24 mouse cellular contexts compared by ENCODE assay signal in the genomic region with DNA sequence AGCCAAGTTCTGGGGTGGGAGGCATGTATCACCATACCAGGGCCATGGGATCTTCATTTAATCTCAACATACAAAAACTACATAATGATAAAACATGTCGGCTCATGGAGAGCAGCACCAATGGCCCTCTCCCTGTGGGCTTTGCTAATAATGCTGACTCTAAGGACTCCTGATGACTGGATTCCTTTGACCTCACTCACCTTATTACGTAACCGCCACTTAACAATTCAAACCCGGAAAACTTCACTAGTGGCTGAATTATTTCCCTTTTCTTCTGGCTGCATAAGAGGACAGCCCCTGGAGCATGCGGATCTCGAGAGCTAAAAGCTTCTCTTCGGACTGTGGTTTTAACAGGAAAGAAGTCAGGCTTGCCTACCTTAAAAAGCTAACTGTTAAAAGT.
DNase-seq lines count a peak whose midpoint lies in the region; ATAC-seq and TF ChIP-seq lines count a peak whose summit lies in the region.
"Had no signal": no experiment of that assay in that cellular context is flagged by ENCODE, and none has a peak within 500 bp of the region (broad histone marks: within the 10 kb centered on the region; RNA-seq: fewer than 3 reads in every experiment).

No protein-coding gene starts in this region.

- no peak overlapping the region for H3K27ac ChIP-seq in lung, postnatal 0 days (ENCODE audit: low read length)
- H3K27ac ChIP-seq: forebrain, embryonic 10.5 days; forebrain, embryonic 13.5 days; hindbrain, embryonic 14.5 days; hindbrain, postnatal 0 days had no signal

- peak; percentile 73 for DNase-seq in lung, postnatal 0 days (ENCODE audit: low spot score)
- DNase-seq in lung, adult 2 months, result no peak
- no peak for DNase-seq in yolk sac, embryonic 10.5 days (ENCODE audit: low spot score)
- DNase-seq: adrenal gland, adult 8-10 months; adrenal gland, postnatal 25 days; B cell, adult 2 months; cerebellum, adult 11-12 months; cerebellum, adult 8-10 months; cerebellum, postnatal 10 days; cerebellum, postnatal 36 days; gastrocnemius, postnatal 10 days; gastrocnemius, postnatal 36 days; heart, adult 11 months had no signal

- no peak overlapping the region for H3ac ChIP-seq in C2C12 (ENCODE audit: control insufficient read depth, insufficient read length, low read depth)

- H3K9me3 ChIP-seq in lung, postnatal 0 days (ENCODE audit: low read length), result no peaks in the 10 kb centered on the region
- H3K9me3 ChIP-seq: forebrain, embryonic 10.5 days; forebrain, embryonic 13.5 days had no signal

- H3K4me3 ChIP-seq in lung, postnatal 0 days (ENCODE audit: low read depth, low read length), result no peak overlapping the region
- H3K4me3 ChIP-seq in lung, adult 2 months (replicated peaks; ENCODE audit: extremely low read depth, low read depth, low read length), result no peak overlapping the region
- no peak overlapping the region for H3K4me3 ChIP-seq in C2C12 (ENCODE audit: insufficient read depth, poor library complexity, severe bottlenecking)
- H3K4me3 ChIP-seq: forebrain, embryonic 10.5 days; forebrain, embryonic 13.5 days had no signal

- H3K27me3 ChIP-seq in lung, postnatal 0 days (replicated peaks; ENCODE audit: insufficient read depth, low read length), result no peaks in the 10 kb centered on the region
- H3K27me3 ChIP-seq in C2C12 (ENCODE audit: control insufficient read depth, insufficient read depth, insufficient read length), result peaks cover 16% of the 10 kb centered on the region
- H3K27me3 ChIP-seq: forebrain, embryonic 13.5 days had no signal

- no peaks in the 10 kb centered on the region for H3K36me3 ChIP-seq in lung, postnatal 0 days (ENCODE audit: insufficient read depth, low read length)
- H3K36me3 ChIP-seq in C2C12 (ENCODE audit: control insufficient read depth, insufficient read depth), result no peaks in the 10 kb centered on the region
- H3K36me3 ChIP-seq: forebrain, embryonic 10.5 days had no signal

- H3K79me3 ChIP-seq in C2C12 (ENCODE audit: low read depth), result no peaks in the 10 kb centered on the region

- H3K4me1 ChIP-seq in lung, postnatal 0 days (ENCODE audit: insufficient read depth, low read depth, low read length), result no peaks in the 10 kb centered on the region; the same call in 1 of the 2 replicates
- no peaks in the 10 kb centered on the region; the same call in 1 of the 2 replicates for H3K4me1 ChIP-seq in lung, adult 2 months (ENCODE audit: control insufficient read depth, insufficient read depth, low read length)

- 45% methylated on average over 7 of the region's 7 CpGs for WGBS in lung, postnatal 0 days
- 55% methylated on average over 7 of the region's 7 CpGs for WGBS in lung, adult 2 months

- H3K4me2 ChIP-seq in lung, postnatal 0 days (replicated peaks; ENCODE audit: low read depth, low read length), result no peak overlapping the region
- H3K4me2 ChIP-seq: forebrain, embryonic 13.5 days; heart, embryonic 11.5 days; hindbrain, embryonic 14.5 days had no signal

- ATAC-seq in lung, postnatal 0 days, result peak; percentile 41; the same call in 1 of the 2 replicates
- peak; percentile 75 for ATAC-seq in granulocyte monocyte progenitor cell, adult 5-6 weeks (replicated peaks; ENCODE audit: poor library complexity, severe bottlenecking)
- peak; percentile 75 for ATAC-seq in megakaryocyte progenitor cell, adult 5-6 weeks (replicated peaks; ENCODE audit: poor library complexity)
- ATAC-seq in monocyte, adult 5-6 weeks (replicated peaks; ENCODE audit: insufficient number of reproducible peaks, low FRiP score, low TSS enrichment, poor library complexity, severe bottlenecking), result no peak
- ATAC-seq: CD4-positive, CD25-positive, alpha-beta regulatory T cell, adult 4 months; forebrain, embryonic 13.5 days; forebrain, embryonic 16.5 days; hindbrain, postnatal 0 days had no signal

- no peaks in the 10 kb centered on the region for H3K79me2 ChIP-seq in C2C12 (ENCODE audit: control insufficient read depth, insufficient read depth)

- no peak overlapping the region for H3K9ac ChIP-seq in lung, postnatal 0 days (replicated peaks; ENCODE audit: low read depth)
- H3K9ac ChIP-seq: forebrain, embryonic 13.5 days; hindbrain, embryonic 14.5 days had no signal

- TF ChIP-seq POLR2A in lung, adult 2 months (IDR thresholded peaks at IDR 0.05; ENCODE audit: borderline replicate concordance, extremely low read depth, low read depth, low read length), result no peak

- no peak for TF ChIP-seq EP300 in lung, postnatal 0 days (IDR thresholded peaks at IDR 0.05)

- no peak for TF ChIP-seq CTCF in lung, postnatal 0 days (IDR thresholded peaks at IDR 0.05)
- TF ChIP-seq CTCF in lung, adult 2 months (IDR thresholded peaks at IDR 0.05; ENCODE audit: insufficient read depth, low read length), result no peak
- no peak for TF ChIP-seq CTCF in C2C12 (IDR thresholded peaks at IDR 0.05; ENCODE audit: control insufficient read depth, insufficient read depth, insufficient read length)

TF ChIP-seq in C2C12, 6 proteins besides CTCF, POLR2A, EP300 and RAD21:
- TF ChIP-seq CEBPB (IDR thresholded peaks at IDR 0.05; ENCODE audit: low read depth) (peak; percentile 8), MYOG (IDR thresholded peaks at IDR 0.05; ENCODE audit: control insufficient read depth, extremely low read depth, insufficient read length) (no peak)
